Mouse (Mus musculus): ENCODE data around the gene Unc5a.

GRCm38 (mm10) chr13:54937885-54938284, 11.3 kb upstream of the Unc5a start:
- TF ChIP-seq CTCF (IDR thresholded peaks at IDR 0.05 in 2 of 3, conservative IDR thresholded peaks at IDR 0.05 in 1 of 3; ENCODE audit: control insufficient read depth in 1 of 3, insufficient read depth in 1 of 3, low read depth in 2 of 3, low read length in 3 of 3, poor library complexity in 1 of 3, severe bottlenecking in 1 of 3) = no peak
- no peak for TF ChIP-seq MYB (IDR thresholded peaks at IDR 0.05; ENCODE audit: low read depth, low read length)
- no peak for TF ChIP-seq RAD21 (IDR thresholded peaks at IDR 0.05; ENCODE audit: low read depth, low read length)
- TF ChIP-seq USF2 (IDR thresholded peaks at IDR 0.05; ENCODE audit: borderline replicate concordance in 1 of 2, insufficient read depth in 1 of 2, low read depth in 1 of 2, low read length in 2 of 2) = no peak
